Mouse (Mus musculus) MEL (cell line): ENCODE data around the gene Dhrs1.
A peak's percentile ranks its signal among the peaks of the same experiment; 100 is the strongest.

Experiments used
- HCFC1 ChIP-seq: IDR thresholded peaks from 2 replicates; pipeline ENCODE4 v1.6.1; 2012; ENCODE audit warnings: low read depth, mild to moderate bottlenecking, inconsistent platforms, low read length, improper control_type of control experiment, moderate library complexity
- ZNF384 ChIP-seq: IDR thresholded peaks from 2 replicates; pipeline ENCODE4 v1.6.1; 2012; ENCODE audit warnings: low read depth, mild to moderate bottlenecking, inconsistent platforms, low read length, improper control_type of control experiment

DNA sequence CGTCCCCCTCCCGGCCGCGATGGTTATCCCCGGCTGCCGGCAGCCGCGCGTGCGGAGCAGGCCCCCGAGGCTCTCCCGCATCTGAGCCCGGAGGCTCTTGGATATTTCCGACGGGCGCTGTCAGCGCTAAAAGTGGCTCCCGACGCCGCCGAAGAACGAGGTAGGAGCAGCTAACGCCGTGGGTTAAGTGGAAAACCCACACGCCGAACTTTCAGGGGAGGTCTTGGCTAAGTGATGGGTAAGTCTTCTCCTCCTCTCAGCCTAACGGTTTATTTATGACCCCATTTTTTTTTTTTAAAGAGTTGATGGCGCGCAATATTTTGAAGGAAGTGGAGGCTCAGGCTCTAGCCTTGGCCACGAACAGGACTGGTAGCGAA is 359 bp upstream of the Dhrs1 start:
- no peak for TF ChIP-seq HCFC1
- peak; percentile 74 for TF ChIP-seq ZNF384
